Mouse (Mus musculus) G1E (cell line): Measurements from ENCODE around the gene Ppard. TPM values are rescaled to one million over a fixed set of nuclear protein-coding genes. Genes with fewer than 3 reads are reported as not detected.

Source experiments
- ATAC-seq: 2 replicates; pipeline ENCODE4 v1.8.0; 2016; ENCODE audit warnings: mild to moderate bottlenecking; ENCODE audit not compliant: insufficient number of reproducible peaks, poor library complexity, low FRiP score, severe bottlenecking; ENCODE audit errors: extremely low read depth
- DNase-seq: peaks from one replicate; pipeline ENCODE4 v3.0.0; 2012; ENCODE audit warnings: low spot score
- H3K27me3 ChIP-seq: 2 replicates; pipeline ENCODE4 v1.6.1; 2012; ENCODE audit warnings: mild to moderate bottlenecking, low read length, inconsistent platforms; ENCODE audit not compliant: insufficient read depth
- H3K36me3 ChIP-seq: replicated peaks from 2 replicates; pipeline ENCODE3; 2012; ENCODE audit warnings: mild to moderate bottlenecking, inconsistent platforms
- H3K4me1 ChIP-seq: 2 replicates; pipeline ENCODE4 v1.6.1; 2012; ENCODE audit warnings: low read depth, low read length, inconsistent platforms, mixed read lengths; ENCODE audit not compliant: insufficient read depth
- H3K4me3 ChIP-seq: 2 replicates; pipeline ENCODE4 v1.5.1; 2012; ENCODE audit warnings: low read depth, mild to moderate bottlenecking, inconsistent platforms, low read length, moderate library complexity, mixed read lengths
- H3K9me3 ChIP-seq: replicated peaks from 2 replicates; pipeline ENCODE4 v1.6.1; 2012; ENCODE audit warnings: inconsistent platforms
- CTCF ChIP-seq: IDR thresholded peaks from 2 replicates; pipeline ENCODE4 v1.5.1; 2012; ENCODE audit warnings: low read depth, low read length, inconsistent platforms, mixed read lengths
- GATA1 ChIP-seq: IDR thresholded peaks from 2 replicates; pipeline ENCODE4 v1.6.1; 2012; ENCODE audit warnings: borderline replicate concordance, low read length, inconsistent platforms, mixed read lengths
- GATA2 ChIP-seq: IDR thresholded peaks from 2 replicates; pipeline ENCODE4 v1.6.1; 2012; ENCODE audit warnings: low read depth, low read length, inconsistent platforms, borderline replicate concordance
- POLR2AphosphoS5 ChIP-seq: IDR thresholded peaks from 2 replicates; pipeline ENCODE4 v1.6.1; 2012; ENCODE audit warnings: low read depth, low read length, inconsistent platforms; ENCODE audit not compliant: insufficient replicate concordance
- TAL1 ChIP-seq: conservative IDR thresholded peaks from 2 replicates; pipeline ENCODE4 v1.6.1; 2012; ENCODE audit warnings: low read depth, low read length, inconsistent platforms, mixed read lengths
- polyA plus RNA-seq: library from polyadenylated mRNA; stranded (reverse); fragments of >175 nt; gene quantifications from 2 replicates; pipeline ENCODE4 v1.2.3, GENCODE M21; 2012
- total RNA-seq, 2 experiments: library from RNA; stranded (forward) in 1 of 2; stranded (reverse) in 1 of 2; fragments of 200-1000 nt in 1 of 2; fragments of >200 nt in 1 of 2; fragmentation: Nextera tagmentation in 1 of 2; gene quantifications; 2 replicates each; pipeline ENCODE4 v1.2.3; 2014 to 2017

Gene Ppard
- total and polyA plus RNA-seq, 3 experiments = 3.0 to 19.1 (median 17.8) TPM

- no peak overlapping the region for H3K4me3 ChIP-seq
- peaks cover 45% of the 10 kb centered on the region for H3K36me3 ChIP-seq
- ATAC-seq = no peak
- no peaks in the 10 kb centered on the region; the same call in 1 of the 2 replicates for H3K27me3 ChIP-seq
- DNase-seq = no peak
- peaks cover 32% of the 10 kb centered on the region for H3K4me1 ChIP-seq
- peaks cover 7% of the 10 kb centered on the region; the same call in 1 of the 2 replicates for H3K9me3 ChIP-seq
- TF ChIP-seq CTCF (no peak), TAL1 (no peak), GATA2 (no peak), POLR2AphosphoS5 (no peak), GATA1 (no peak)
These were observed 25.8 kb downstream of the Ppard start for GRCm38 (mm10) chr17:28258325-28258724.

GRCm38 (mm10) chr17:28259890-28260542 is 27.5 kb downstream of the Ppard start:
- H3K36me3 ChIP-seq = peaks cover 55% of the 10 kb centered on the region
- peaks cover 7% of the 10 kb centered on the region; the same call in 1 of the 2 replicates for H3K9me3 ChIP-seq
- ATAC-seq (no peak), DNase-seq (no peak)
- peaks cover 27% of the 10 kb centered on the region for H3K4me1 ChIP-seq
- peak; percentile 73 for TF ChIP-seq CTCF
- no peak for TF ChIP-seq TAL1
- no peak for TF ChIP-seq GATA1
- TF ChIP-seq POLR2AphosphoS5 = no peak
- TF ChIP-seq GATA2 = no peak
- no peaks in the 10 kb centered on the region; the same call in 1 of the 2 replicates for H3K27me3 ChIP-seq
- no peak overlapping the region for H3K4me3 ChIP-seq

- no peaks in the 10 kb centered on the region; the same call in 1 of the 2 replicates for H3K27me3 ChIP-seq
- no peak overlapping the region for H3K4me3 ChIP-seq
- peaks cover 7% of the 10 kb centered on the region; the same call in 1 of the 2 replicates for H3K9me3 ChIP-seq
- no peak for DNase-seq
- peaks cover 59% of the 10 kb centered on the region for H3K36me3 ChIP-seq
- ATAC-seq = no peak
- H3K4me1 ChIP-seq = peaks cover 22% of the 10 kb centered on the region
- TF ChIP-seq POLR2AphosphoS5 = no peak
- no peak for TF ChIP-seq GATA1
- no peak for TF ChIP-seq TAL1
- no peak for TF ChIP-seq GATA2
- TF ChIP-seq CTCF = no peak
These were observed 28.0 kb downstream of the Ppard start for GRCm38 (mm10) chr17:28260543-28260909.

- no peaks in the 10 kb centered on the region; the same call in 1 of the 2 replicates for H3K27me3 ChIP-seq
- H3K9me3 ChIP-seq = peaks cover 7% of the 10 kb centered on the region; the same call in 1 of the 2 replicates
- ATAC-seq (no peak), DNase-seq (no peak)
- H3K36me3 ChIP-seq = peaks cover 62% of the 10 kb centered on the region
- peaks cover 10% of the 10 kb centered on the region for H3K4me1 ChIP-seq
- H3K4me3 ChIP-seq = no peak overlapping the region
- TF ChIP-seq POLR2AphosphoS5 (no peak), GATA2 (no peak)
These were observed 29.3 kb downstream of the Ppard start for GRCm38 (mm10) chr17:28261795-28262194.

GRCm38 (mm10) chr17:28263181-28263894 is 30.8 kb downstream of the Ppard start:
- ATAC-seq (no peak), DNase-seq (no peak)
- no peak overlapping the region for H3K4me3 ChIP-seq
- no peaks in the 10 kb centered on the region for H3K27me3 ChIP-seq
- TF ChIP-seq GATA1 = no peak
- TF ChIP-seq POLR2AphosphoS5 = no peak
- no peak for TF ChIP-seq CTCF
- TF ChIP-seq GATA2 = no peak
- no peak for TF ChIP-seq TAL1
- H3K4me1 ChIP-seq = peaks cover 4% of the 10 kb centered on the region; the same call in 1 of the 2 replicates
- H3K9me3 ChIP-seq = peaks cover 7% of the 10 kb centered on the region; the same call in 1 of the 2 replicates
- peaks cover 66% of the 10 kb centered on the region for H3K36me3 ChIP-seq

GRCm38 (mm10) chr17:28267251-28267650 is 34.8 kb downstream of the Ppard start:
- DNase-seq = no peak
- no peak for ATAC-seq
- Histone ChIP-seq H3K4me3 (no peak overlapping the region), H3K27me3 (no peaks in the 10 kb centered on the region; the same call in 1 of the 2 replicates), H3K4me1 (peaks cover 7% of the 10 kb centered on the region; the same call in 1 of the 2 replicates), H3K9me3 (no peaks in the 10 kb centered on the region), H3K36me3 (peaks cover 52% of the 10 kb centered on the region)
- no peak for TF ChIP-seq GATA1
- no peak for TF ChIP-seq TAL1
- TF ChIP-seq POLR2AphosphoS5 = no peak
- TF ChIP-seq GATA2 = no peak
- TF ChIP-seq CTCF = no peak
